In the genomic region with DNA sequence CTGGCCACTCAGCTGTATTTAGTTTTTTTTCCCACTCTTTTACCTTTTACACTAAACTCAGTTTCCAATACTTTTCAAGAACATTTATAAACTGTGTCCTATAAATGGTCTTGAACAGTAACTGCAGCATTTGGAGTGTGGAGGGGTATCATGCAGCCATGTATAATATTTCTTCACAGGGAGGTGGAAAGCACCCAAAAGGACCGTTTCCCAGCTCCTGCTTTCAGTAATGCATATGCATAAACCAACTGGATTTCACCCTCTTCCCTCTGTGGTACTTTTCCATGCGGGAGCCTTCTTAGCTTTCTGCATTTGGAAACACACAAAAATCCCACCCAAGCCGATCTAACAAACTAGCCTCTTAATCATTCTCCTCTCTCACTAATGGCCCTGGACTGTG, we compare ENCODE assay signal across 12 mouse cellular contexts. TPM values are rescaled to one million over a fixed set of nuclear protein-coding genes. Genes with fewer than 3 reads are reported as not detected.
DNase-seq lines count a peak whose midpoint lies in the region; ATAC-seq and TF ChIP-seq lines count a peak whose summit lies in the region.
"Had no signal": no experiment of that assay in that cellular context is flagged by ENCODE, and none has a peak within 500 bp of the region (broad histone marks: within the 10 kb centered on the region; RNA-seq: fewer than 3 reads in every experiment).

No protein-coding gene starts in this region.

- 0 out of 2 replicates have a peak, but pooled peaks have one; percentile 7 for TF ChIP-seq CTCF in hindbrain, postnatal 0 days (IDR thresholded peaks at IDR 0.05; ENCODE audit: low read depth)
- TF ChIP-seq CTCF in liver, postnatal 0 days (IDR thresholded peaks at IDR 0.05; ENCODE audit: low read depth) = 0 out of 2 replicates have a peak, but pooled peaks have one; percentile 8

- no peaks in the 10 kb centered on the region for H3K9me3 ChIP-seq in hindbrain, postnatal 0 days (ENCODE audit: low read length)
- no peaks in the 10 kb centered on the region for H3K9me3 ChIP-seq in hindbrain, embryonic 10.5 days
- no peaks in the 10 kb centered on the region for H3K9me3 ChIP-seq in liver, postnatal 0 days (ENCODE audit: low read length)
- no peaks in the 10 kb centered on the region for H3K9me3 ChIP-seq in liver, embryonic 12.5 days (replicated peaks)
- H3K9me3 ChIP-seq in embryonic facial prominence, embryonic 13.5 days = no peaks in the 10 kb centered on the region
- no peaks in the 10 kb centered on the region for H3K9me3 ChIP-seq in forebrain, embryonic 14.5 days (replicated peaks; ENCODE audit: control insufficient read depth, low read length)
- no peaks in the 10 kb centered on the region for H3K9me3 ChIP-seq in hindbrain, embryonic 11.5 days (ENCODE audit: control insufficient read depth, low read length)
- H3K9me3 ChIP-seq in heart, embryonic 11.5 days (replicated peaks; ENCODE audit: control insufficient read depth, low read length) = no peaks in the 10 kb centered on the region
- H3K9me3 ChIP-seq: limb, embryonic 12.5 days had no signal

- no peak for DNase-seq in hindbrain, postnatal 0 days (ENCODE audit: low spot score)
- no peak for DNase-seq in hindbrain, embryonic 10.5 days (ENCODE audit: low spot score)
- DNase-seq in liver, postnatal 0 days = no peak
- no peak for DNase-seq in forebrain, embryonic 14.5 days (ENCODE audit: low spot score)
- DNase-seq in hindbrain, embryonic 11.5 days (ENCODE audit: low spot score) = no peak
- DNase-seq: cerebellum, adult 18-20 months; lung, postnatal 4 days; midbrain, embryonic 14.5 days had no signal

- no peak for TF ChIP-seq EP300 in liver, postnatal 0 days (IDR thresholded peaks at IDR 0.05; ENCODE audit: low read depth)

- no peak overlapping the region for H3K9ac ChIP-seq in hindbrain, postnatal 0 days (replicated peaks; ENCODE audit: low read length)
- no peak overlapping the region for H3K9ac ChIP-seq in liver, postnatal 0 days (replicated peaks)
- no peak overlapping the region for H3K9ac ChIP-seq in liver, embryonic 12.5 days
- H3K9ac ChIP-seq in embryonic facial prominence, embryonic 13.5 days = no peak overlapping the region
- H3K9ac ChIP-seq in forebrain, embryonic 14.5 days (ENCODE audit: low read length) = no peak overlapping the region
- no peak overlapping the region for H3K9ac ChIP-seq in hindbrain, embryonic 11.5 days (ENCODE audit: low read depth, low read length)
- H3K9ac ChIP-seq in heart, embryonic 11.5 days (ENCODE audit: low read depth, low read length) = no peak overlapping the region
- H3K9ac ChIP-seq: limb, embryonic 12.5 days had no signal

- H3K27me3 ChIP-seq in hindbrain, postnatal 0 days (ENCODE audit: insufficient read depth, low read length) = no peaks in the 10 kb centered on the region
- no peaks in the 10 kb centered on the region for H3K27me3 ChIP-seq in hindbrain, embryonic 10.5 days (ENCODE audit: insufficient read depth, poor library complexity, severe bottlenecking)
- no peaks in the 10 kb centered on the region for H3K27me3 ChIP-seq in liver, postnatal 0 days (ENCODE audit: insufficient read depth, low read length)
- H3K27me3 ChIP-seq in liver, embryonic 12.5 days (replicated peaks) = no peaks in the 10 kb centered on the region
- no peaks in the 10 kb centered on the region for H3K27me3 ChIP-seq in embryonic facial prominence, embryonic 13.5 days
- no peaks in the 10 kb centered on the region for H3K27me3 ChIP-seq in forebrain, embryonic 14.5 days (replicated peaks; ENCODE audit: control insufficient read depth, insufficient read depth, low read length)
- no peaks in the 10 kb centered on the region for H3K27me3 ChIP-seq in hindbrain, embryonic 11.5 days (ENCODE audit: control insufficient read depth, insufficient read depth, low read length)
- no peaks in the 10 kb centered on the region for H3K27me3 ChIP-seq in heart, embryonic 11.5 days (ENCODE audit: control insufficient read depth, insufficient read depth, low read length)
- H3K27me3 ChIP-seq: limb, embryonic 12.5 days had no signal

- peaks cover 7% of the 10 kb centered on the region; the same call in 1 of the 2 replicates for H3K4me1 ChIP-seq in hindbrain, postnatal 0 days (ENCODE audit: insufficient read depth, low read length)
- peaks cover 18% of the 10 kb centered on the region for H3K4me1 ChIP-seq in hindbrain, embryonic 10.5 days (replicated peaks)
- no peaks in the 10 kb centered on the region for H3K4me1 ChIP-seq in liver, postnatal 0 days (ENCODE audit: insufficient read depth)
- H3K4me1 ChIP-seq in liver, embryonic 12.5 days = peaks cover 7% of the 10 kb centered on the region; the same call in 1 of the 2 replicates
- peaks cover 28% of the 10 kb centered on the region for H3K4me1 ChIP-seq in embryonic facial prominence, embryonic 13.5 days
- H3K4me1 ChIP-seq in forebrain, embryonic 14.5 days (ENCODE audit: control insufficient read depth, insufficient read depth, low read length) = peaks cover 7% of the 10 kb centered on the region; the same call in 1 of the 2 replicates
- H3K4me1 ChIP-seq in hindbrain, embryonic 11.5 days (replicated peaks; ENCODE audit: control insufficient read depth, insufficient read depth, low read length) = no peaks in the 10 kb centered on the region
- peaks cover 18% of the 10 kb centered on the region; the same call in 1 of the 2 replicates for H3K4me1 ChIP-seq in heart, embryonic 11.5 days (ENCODE audit: control insufficient read depth, insufficient read depth, low read length)

- no peak overlapping the region for H3K4me3 ChIP-seq in hindbrain, postnatal 0 days (ENCODE audit: low read length)
- H3K4me3 ChIP-seq in hindbrain, embryonic 10.5 days = no peak overlapping the region
- no peak overlapping the region for H3K4me3 ChIP-seq in liver, postnatal 0 days (ENCODE audit: low read depth, low read length)
- no peak overlapping the region for H3K4me3 ChIP-seq in liver, embryonic 12.5 days
- H3K4me3 ChIP-seq in embryonic facial prominence, embryonic 13.5 days = no peak overlapping the region
- no peak overlapping the region for H3K4me3 ChIP-seq in forebrain, embryonic 14.5 days (ENCODE audit: low read depth, low read length)
- H3K4me3 ChIP-seq in hindbrain, embryonic 11.5 days (ENCODE audit: low read depth, low read length) = no peak overlapping the region
- H3K4me3 ChIP-seq in heart, embryonic 11.5 days (ENCODE audit: low read depth, low read length) = no peak overlapping the region
- H3K4me3 ChIP-seq: limb, embryonic 12.5 days had no signal

- no peak overlapping the region for H3K4me2 ChIP-seq in hindbrain, postnatal 0 days (ENCODE audit: low read depth, low read length)
- H3K4me2 ChIP-seq in liver, postnatal 0 days (ENCODE audit: low read depth, low read length) = no peak overlapping the region
- H3K4me2 ChIP-seq in liver, embryonic 12.5 days = no peak overlapping the region
- H3K4me2 ChIP-seq in embryonic facial prominence, embryonic 13.5 days = no peak overlapping the region
- no peak overlapping the region for H3K4me2 ChIP-seq in forebrain, embryonic 14.5 days (ENCODE audit: low read length)
- no peak overlapping the region for H3K4me2 ChIP-seq in hindbrain, embryonic 11.5 days (replicated peaks; ENCODE audit: low read depth, low read length)
- H3K4me2 ChIP-seq in heart, embryonic 11.5 days = no peak overlapping the region
- H3K4me2 ChIP-seq: limb, embryonic 12.5 days had no signal

- 61% methylated on average over 3 of the region's 3 CpGs for WGBS in hindbrain, postnatal 0 days
- WGBS in hindbrain, embryonic 10.5 days = 72% methylated on average over 3 of the region's 3 CpGs
- 85% methylated on average over 3 of the region's 3 CpGs for WGBS in liver, postnatal 0 days (ENCODE audit: insufficient replicate concordance)
- 79% methylated on average over 3 of the region's 3 CpGs for WGBS in liver, embryonic 12.5 days (ENCODE audit: insufficient replicate concordance)
- WGBS in embryonic facial prominence, embryonic 13.5 days = 61% methylated on average over 3 of the region's 3 CpGs
- 34% methylated on average over 3 of the region's 3 CpGs for WGBS in forebrain, embryonic 14.5 days
- WGBS in hindbrain, embryonic 11.5 days = 76% methylated on average over 3 of the region's 3 CpGs
- WGBS in heart, embryonic 11.5 days (ENCODE audit: insufficient replicate concordance) = 72% methylated on average over 3 of the region's 3 CpGs

- H3K27ac ChIP-seq in hindbrain, postnatal 0 days = 0 out of 2 replicates have a peak overlapping the region, but pooled peaks have one; percentile 15
- H3K27ac ChIP-seq in hindbrain, embryonic 10.5 days = no peak overlapping the region
- H3K27ac ChIP-seq in liver, postnatal 0 days (ENCODE audit: low read depth) = no peak overlapping the region
- H3K27ac ChIP-seq in liver, embryonic 12.5 days = no peak overlapping the region
- peak overlapping the region; percentile 48; the same call in 1 of the 2 replicates for H3K27ac ChIP-seq in embryonic facial prominence, embryonic 13.5 days
- H3K27ac ChIP-seq in forebrain, embryonic 14.5 days (ENCODE audit: low read depth, low read length) = peak overlapping the region; percentile 45; the same call in 1 of the 2 replicates
- H3K27ac ChIP-seq in hindbrain, embryonic 11.5 days (ENCODE audit: low read depth, low read length) = no peak overlapping the region
- H3K27ac ChIP-seq in heart, embryonic 11.5 days (ENCODE audit: low read depth, low read length) = no peak overlapping the region
- H3K27ac ChIP-seq: limb, embryonic 12.5 days had no signal

- ATAC-seq in hindbrain, postnatal 0 days = no peak
- no peak for ATAC-seq in liver, postnatal 0 days
- no peak for ATAC-seq in liver, embryonic 12.5 days
- no peak for ATAC-seq in embryonic facial prominence, embryonic 13.5 days (ENCODE audit: insufficient number of reproducible peaks, insufficient read depth, low FRiP score, low TSS enrichment, low read depth)
- no peak for ATAC-seq in forebrain, embryonic 14.5 days
- ATAC-seq in hindbrain, embryonic 11.5 days (ENCODE audit: low FRiP score) = no peak
- no peak for ATAC-seq in heart, embryonic 11.5 days (replicated peaks; ENCODE audit: insufficient number of reproducible peaks, low FRiP score, low TSS enrichment)

- H3K36me3 ChIP-seq in hindbrain, postnatal 0 days (ENCODE audit: insufficient read depth, low read length) = 0 out of 2 replicates have a peak, but pooled peaks cover 5% of the 10 kb centered on the region
- H3K36me3 ChIP-seq in hindbrain, embryonic 10.5 days = peaks cover 16% of the 10 kb centered on the region
- H3K36me3 ChIP-seq in liver, postnatal 0 days (replicated peaks; ENCODE audit: insufficient read depth, low read length) = peaks cover 15% of the 10 kb centered on the region
- peaks cover 32% of the 10 kb centered on the region for H3K36me3 ChIP-seq in liver, embryonic 12.5 days
- H3K36me3 ChIP-seq in embryonic facial prominence, embryonic 13.5 days = peaks cover 11% of the 10 kb centered on the region
- H3K36me3 ChIP-seq in forebrain, embryonic 14.5 days (ENCODE audit: control insufficient read depth, insufficient read depth, low read length) = peaks cover 9% of the 10 kb centered on the region; the same call in 1 of the 2 replicates
- H3K36me3 ChIP-seq in hindbrain, embryonic 11.5 days (ENCODE audit: control insufficient read depth, insufficient read depth, low read length) = no peaks in the 10 kb centered on the region
- H3K36me3 ChIP-seq in heart, embryonic 11.5 days (ENCODE audit: control insufficient read depth, insufficient read depth, low read length) = 0 out of 2 replicates have a peak, but pooled peaks cover 3% of the 10 kb centered on the region

RNA-seq across cellular contexts. Expression of gene Aph1c, which starts 30.2 kb away (rescaled TPM):
- 2.1 and 3.1 TPM in 2 replicates for total RNA-seq in hindbrain, postnatal 0 days (2014; rRNA removed)
- polyA plus RNA-seq in hindbrain, postnatal 0 days (2015; fragmentation: Nextera tagmentation; extraction: Ambion mirVana) = 5.3 and 6.3 TPM in 2 replicates
- polyA plus RNA-seq in hindbrain, embryonic 10.5 days (2016; fragmentation: Nextera tagmentation; extraction: Ambion mirVana) = 1.3 and 1.4 TPM in 2 replicates
- 3.3 and 4.1 TPM in 2 replicates for polyA plus RNA-seq in liver, postnatal 0 days (2015; fragmentation: Nextera tagmentation; extraction: Ambion mirVana)
- 0.87 and 1.3 TPM in 2 replicates for polyA plus RNA-seq in liver, embryonic 12.5 days (2016; fragmentation: Nextera tagmentation; extraction: Ambion mirVana)
- polyA plus RNA-seq in embryonic facial prominence, embryonic 13.5 days (2015; fragmentation: Nextera tagmentation; extraction: Ambion mirVana) = 2.7 and 3.9 TPM in 2 replicates
- 2.2 and 2.8 TPM in 2 replicates for polyA plus RNA-seq in forebrain, embryonic 14.5 days (2014; fragmentation: Nextera tagmentation; extraction: Ambion mirVana)
- 1.1 and 2.9 TPM in 2 replicates for polyA plus RNA-seq in hindbrain, embryonic 11.5 days (2014; fragmentation: Nextera tagmentation; extraction: Ambion mirVana)
- 0.34 and 1.1 TPM in 2 replicates for polyA plus RNA-seq in heart, embryonic 11.5 days (2014; fragmentation: Nextera tagmentation; extraction: Ambion mirVana)

RNA-seq across cellular contexts. Expression of gene Rab8b, which starts 54.8 kb away (rescaled TPM):
- total RNA-seq in hindbrain, postnatal 0 days (2014; rRNA removed) = 25.9 and 32.7 TPM in 2 replicates
- polyA plus RNA-seq in hindbrain, postnatal 0 days (2015; fragmentation: Nextera tagmentation; extraction: Ambion mirVana) = 26.3 and 27.1 TPM in 2 replicates
- 24.3 and 27.3 TPM in 2 replicates for polyA plus RNA-seq in hindbrain, embryonic 10.5 days (2016; fragmentation: Nextera tagmentation; extraction: Ambion mirVana)
- 9.1 and 10.7 TPM in 2 replicates for polyA plus RNA-seq in liver, postnatal 0 days (2015; fragmentation: Nextera tagmentation; extraction: Ambion mirVana)
- polyA plus RNA-seq in liver, embryonic 12.5 days (2016; fragmentation: Nextera tagmentation; extraction: Ambion mirVana) = 39.4 and 42.2 TPM in 2 replicates
- polyA plus RNA-seq in embryonic facial prominence, embryonic 13.5 days (2015; fragmentation: Nextera tagmentation; extraction: Ambion mirVana) = 20.6 and 26.0 TPM in 2 replicates
- polyA plus RNA-seq in forebrain, embryonic 14.5 days (2014; fragmentation: Nextera tagmentation; extraction: Ambion mirVana) = 15.3 and 22.4 TPM in 2 replicates
- 34.3 and 34.9 TPM in 2 replicates for polyA plus RNA-seq in hindbrain, embryonic 11.5 days (2014; fragmentation: Nextera tagmentation; extraction: Ambion mirVana)
- polyA plus RNA-seq in heart, embryonic 11.5 days (2014; fragmentation: Nextera tagmentation; extraction: Ambion mirVana) = 23.6 and 24.4 TPM in 2 replicates

Comparison
In these comparisons a context has a peak if more than half of its experiments do, and no peak if none do; other contexts are left out.
1. H3K27ac ChIP-seq: peak in hindbrain, postnatal 0 days (single experiment), embryonic facial prominence, embryonic 13.5 days (single experiment) and forebrain, embryonic 14.5 days (single experiment); none in hindbrain, embryonic 10.5 days (single experiment), liver, postnatal 0 days (single experiment), liver, embryonic 12.5 days (single experiment), hindbrain, embryonic 11.5 days (single experiment) and heart, embryonic 11.5 days (single experiment).